Mouse (Mus musculus) testis, adult 2 months (tissue): ENCODE data around the gene Brms1. TPM values are rescaled to one million over a fixed set of nuclear protein-coding genes. Genes with fewer than 3 reads are reported as not detected.

ENCODE experiments used
- H3K27ac ChIP-seq: fragments of 200-500 bp; 2 replicates; pipeline ENCODE4 v1.5.1; 2012; ENCODE audit warnings: low read depth, low read length; ENCODE audit not compliant: control insufficient read depth, insufficient read depth
- H3K27me3 ChIP-seq: fragments of 200-500 bp; 2 replicates; pipeline ENCODE4 v1.6.1; 2012; ENCODE audit warnings: mild to moderate bottlenecking, low read length, moderate library complexity; ENCODE audit not compliant: control insufficient read depth, insufficient read depth
- H3K36me3 ChIP-seq: fragments of 200-500 bp; 2 replicates; pipeline ENCODE4 v1.6.1; 2012; ENCODE audit warnings: mild to moderate bottlenecking, low read length; ENCODE audit not compliant: control insufficient read depth, insufficient read depth
- H3K4me1 ChIP-seq: fragments of 200-500 bp; 2 replicates; pipeline ENCODE4 v1.6.1; 2012; ENCODE audit warnings: low read length; ENCODE audit not compliant: control insufficient read depth, insufficient read depth
- H3K4me3 ChIP-seq: fragments of 200-500 bp; 2 replicates; pipeline ENCODE4 v1.5.1; 2012; ENCODE audit warnings: low read depth, mild to moderate bottlenecking, low read length, moderate library complexity, mixed read lengths; ENCODE audit not compliant: control insufficient read depth
- CTCF ChIP-seq: fragments of 200-500 bp; IDR thresholded peaks from 2 replicates; pipeline ENCODE4 v1.5.1; 2012; ENCODE audit warnings: low read depth, mild to moderate bottlenecking, inconsistent platforms, low read length, moderate library complexity; ENCODE audit not compliant: control insufficient read depth, insufficient read depth, insufficient replicate concordance
- POLR2A ChIP-seq: fragments of 200-500 bp; IDR thresholded peaks from 2 replicates; pipeline ENCODE4 v1.6.1; 2012; ENCODE audit warnings: low read depth, mild to moderate bottlenecking, inconsistent platforms, low read length, moderate library complexity; ENCODE audit not compliant: control insufficient read depth
- polyA plus RNA-seq: library from polyadenylated mRNA; depleted of rRNA; stranded (reverse); fragments of >200 nt; gene quantifications from 2 replicates; pipeline ENCODE4 v1.2.3, GENCODE M21; 2012

Brms1 gene
- polyA plus RNA-seq, 1 experiment, result 216 TPM

DNA sequence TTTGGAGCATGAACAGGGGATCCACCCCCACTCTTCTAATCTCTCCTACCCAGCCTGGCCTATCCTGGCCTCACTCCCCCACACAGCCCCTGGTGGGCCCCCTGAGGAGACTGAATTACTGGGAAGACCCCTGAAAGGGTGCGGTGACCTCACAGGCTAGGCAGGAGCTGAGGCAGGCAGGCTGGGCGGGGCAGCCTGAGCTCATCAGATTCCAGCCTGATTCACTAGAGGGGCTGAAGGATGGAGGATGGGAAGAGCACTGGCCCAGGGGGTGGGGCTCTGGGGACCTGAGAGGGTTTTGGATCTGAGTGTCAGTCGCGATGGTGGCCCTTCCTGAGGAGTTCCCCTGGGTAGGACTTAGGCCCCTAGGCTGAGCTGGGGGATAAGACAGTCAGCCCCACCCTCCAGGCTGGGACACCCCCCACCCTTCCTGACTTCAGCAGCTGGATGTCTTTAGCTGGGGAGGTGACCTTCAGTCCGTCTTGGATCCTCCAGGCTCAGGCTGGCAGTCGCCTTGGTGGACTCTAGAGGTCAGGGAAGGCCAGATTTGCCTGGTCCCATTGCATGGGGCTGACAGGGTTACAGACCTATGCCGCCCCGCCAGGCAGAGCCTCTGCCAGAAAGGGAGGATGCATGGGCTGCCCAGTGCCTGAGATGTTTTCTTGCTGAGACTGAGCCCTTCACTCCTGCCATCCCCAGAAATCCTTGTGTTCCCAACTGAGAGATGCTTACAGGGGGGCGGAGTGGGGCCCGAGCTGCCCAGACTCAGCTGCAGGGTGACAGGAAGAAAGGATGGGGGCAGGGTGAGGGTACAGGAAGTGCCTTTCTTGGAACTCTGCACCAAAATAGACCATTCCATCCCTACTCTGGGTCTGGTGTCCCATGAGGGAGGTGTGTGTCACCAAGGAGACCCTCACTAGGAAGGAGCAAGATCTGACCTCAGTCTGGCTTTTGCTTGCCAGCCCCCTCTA, 17.9 kb downstream of the Brms1 start:
- TF ChIP-seq CTCF (no peak), POLR2A (no peak)
- Histone ChIP-seq H3K36me3 (no peaks in the 10 kb centered on the region), H3K4me3 (no peak overlapping the region), H3K27me3 (no peaks in the 10 kb centered on the region), H3K4me1 (peaks cover 3% of the 10 kb centered on the region; the same call in 1 of the 2 replicates), H3K27ac (no peak overlapping the region)

DNA sequence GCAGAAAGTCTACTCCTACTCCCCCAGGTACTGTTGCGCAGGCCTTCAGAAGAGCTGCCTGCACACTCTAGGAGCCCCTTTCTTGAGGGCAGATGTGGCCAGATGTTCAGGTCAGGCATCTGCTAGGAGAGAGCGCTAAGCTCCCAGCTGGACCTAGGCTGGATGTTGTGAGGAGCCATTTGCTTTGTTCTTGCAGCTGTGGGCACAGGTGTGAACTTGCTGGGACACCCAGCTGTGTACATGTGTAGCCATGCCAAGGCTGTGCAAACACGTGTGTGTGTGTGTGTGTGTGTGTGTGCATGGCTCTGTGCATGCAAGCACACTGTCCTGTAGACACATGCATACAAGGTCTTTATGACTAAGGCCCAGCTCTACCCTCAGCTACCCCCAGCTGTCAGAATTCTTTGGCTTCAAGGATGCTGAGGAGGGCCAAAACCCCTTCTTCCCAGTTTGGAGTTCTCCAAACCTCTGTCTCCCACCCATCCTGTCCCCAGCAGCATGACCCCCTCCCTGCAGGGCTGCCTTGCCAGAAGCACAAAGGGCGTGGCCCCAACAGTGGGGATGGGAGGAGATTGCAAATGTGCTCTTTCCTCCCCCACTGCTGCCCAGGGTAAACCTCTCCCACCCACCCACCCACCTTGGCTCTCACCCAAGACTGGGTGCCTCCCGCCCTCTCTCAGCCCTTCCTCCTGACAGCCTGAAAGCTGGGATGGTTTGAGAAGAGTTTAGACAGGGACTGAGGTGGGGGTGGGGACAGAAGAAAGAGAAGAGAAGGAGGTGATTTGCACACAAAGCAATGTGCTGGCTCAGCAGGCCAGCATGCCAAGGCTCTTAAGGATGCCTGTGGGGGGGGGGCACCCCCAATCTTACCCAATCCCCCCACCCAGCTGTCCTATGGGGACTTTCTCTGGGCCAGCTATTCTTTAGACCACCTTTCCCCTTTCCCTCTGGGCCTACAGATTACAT, 19.5 kb downstream of the Brms1 start:
- no peak for TF ChIP-seq POLR2A
- TF ChIP-seq CTCF, result no peak
- H3K4me1 ChIP-seq, result peaks cover 3% of the 10 kb centered on the region; the same call in 1 of the 2 replicates
- H3K27me3 ChIP-seq, result no peaks in the 10 kb centered on the region
- no peak overlapping the region for H3K27ac ChIP-seq
- no peaks in the 10 kb centered on the region for H3K36me3 ChIP-seq
- no peak overlapping the region for H3K4me3 ChIP-seq

DNA sequence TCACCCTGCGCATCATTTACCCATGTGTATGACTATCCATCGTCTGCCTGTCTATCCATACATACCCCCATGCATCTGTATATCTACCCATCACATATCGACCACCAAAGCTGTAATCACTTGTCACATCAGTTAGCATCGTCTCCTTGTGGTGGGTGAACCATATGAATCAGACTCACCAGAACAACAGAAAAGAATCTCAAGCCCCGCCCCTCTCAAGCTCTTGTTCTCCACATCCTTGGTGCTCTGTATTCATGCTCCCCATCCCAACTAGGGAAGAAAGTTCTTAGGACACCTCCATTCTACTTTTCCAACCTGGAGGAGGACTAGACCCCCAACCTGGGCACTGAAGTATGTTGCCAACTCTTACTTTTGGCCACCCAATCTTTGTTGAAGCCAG, 20.9 kb downstream of the Brms1 start:
- H3K27ac ChIP-seq, result no peak overlapping the region
- peaks cover 5% of the 10 kb centered on the region; the same call in 1 of the 2 replicates for H3K4me1 ChIP-seq
- no peaks in the 10 kb centered on the region for H3K27me3 ChIP-seq
- TF ChIP-seq CTCF (no peak), POLR2A (no peak)
- no peak overlapping the region for H3K4me3 ChIP-seq
- no peaks in the 10 kb centered on the region for H3K36me3 ChIP-seq

DNA sequence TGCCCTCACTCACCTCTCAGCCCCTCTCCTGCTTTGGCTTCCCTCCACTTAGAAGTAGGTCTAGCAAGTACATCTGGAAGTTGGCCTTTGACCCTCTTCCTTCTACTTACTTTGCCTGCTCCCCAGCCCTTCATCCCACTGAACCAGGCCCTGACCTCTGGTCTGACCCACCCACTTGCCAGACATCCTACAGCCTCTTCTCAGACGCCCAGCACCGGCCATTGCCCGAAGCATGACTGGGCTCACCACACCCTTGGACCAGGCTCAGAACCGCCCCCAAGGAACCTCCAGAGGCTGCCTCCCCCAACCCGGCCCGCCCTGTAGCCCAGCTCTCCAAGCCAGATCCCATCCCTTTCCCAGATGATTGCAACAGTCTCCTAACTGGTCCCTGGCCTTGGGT, 21.3 kb downstream of the Brms1 start:
- H3K36me3 ChIP-seq, result no peaks in the 10 kb centered on the region
- no peak for TF ChIP-seq POLR2A
- TF ChIP-seq CTCF, result no peak
- H3K4me3 ChIP-seq, result no peak overlapping the region
- H3K4me1 ChIP-seq, result peaks cover 9% of the 10 kb centered on the region
- H3K27ac ChIP-seq, result no peak overlapping the region
- H3K27me3 ChIP-seq, result no peaks in the 10 kb centered on the region

DNA sequence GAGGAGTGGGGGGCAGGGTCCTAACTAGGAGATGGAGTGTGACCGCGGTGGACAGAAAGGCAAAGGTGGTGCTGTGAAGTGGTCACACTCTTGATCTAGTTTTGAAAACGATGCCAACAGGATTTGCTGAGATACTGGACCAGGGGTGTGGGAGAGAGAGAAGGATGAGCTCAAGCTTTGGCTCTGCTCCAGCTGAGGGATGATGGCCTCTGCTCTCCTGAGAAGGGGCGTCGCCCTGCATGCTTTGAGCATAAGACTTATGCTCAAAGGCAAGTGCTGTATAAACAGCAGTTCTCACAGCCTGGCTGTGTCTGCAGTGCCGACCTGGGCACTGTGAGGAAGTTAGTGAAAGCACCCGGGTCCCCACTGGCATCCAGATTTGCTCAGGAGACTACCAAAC, 23.9 kb downstream of the Brms1 start:
- Histone ChIP-seq H3K4me1 (peaks cover 14% of the 10 kb centered on the region), H3K27me3 (no peaks in the 10 kb centered on the region), H3K4me3 (no peak overlapping the region), H3K36me3 (no peaks in the 10 kb centered on the region), H3K27ac (no peak overlapping the region)
- no peak for TF ChIP-seq POLR2A
- TF ChIP-seq CTCF, result no peak

DNA sequence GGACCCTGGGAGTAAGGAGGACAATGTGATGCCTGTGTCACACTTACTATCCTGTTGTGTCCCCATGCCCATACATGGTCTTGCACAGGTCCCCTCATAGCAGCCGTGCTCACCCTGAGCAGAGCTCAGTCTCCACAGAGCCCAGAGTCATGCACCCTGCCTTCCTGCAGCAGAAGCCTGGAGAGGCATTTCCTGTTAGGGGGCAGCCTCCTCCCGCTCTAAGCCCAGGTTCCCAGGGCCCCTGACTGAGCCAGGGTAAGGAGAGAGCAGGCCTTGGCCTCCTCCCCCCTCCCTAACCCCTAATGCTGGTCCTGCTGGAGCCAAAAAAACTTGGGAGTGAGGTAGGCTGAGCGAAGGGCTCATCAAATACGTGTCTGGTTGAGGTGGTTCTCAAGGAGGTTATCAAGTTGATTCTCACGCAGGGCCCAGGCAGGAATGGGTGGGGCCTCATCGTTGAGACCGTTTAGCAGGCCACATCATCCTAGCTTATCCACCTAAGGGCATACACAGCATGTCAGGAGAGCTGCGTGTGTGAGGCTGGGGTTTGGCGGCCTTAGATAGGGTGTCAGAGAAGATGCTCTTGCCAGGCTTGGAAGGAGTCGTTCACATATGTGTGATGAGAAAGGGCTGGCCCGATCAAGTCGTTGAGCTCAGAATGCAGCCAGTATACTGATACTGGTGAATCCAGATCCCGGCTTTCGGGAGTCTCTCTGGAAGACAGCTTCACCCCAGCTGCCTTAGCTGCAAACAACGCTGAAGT, 26.1 kb downstream of the Brms1 start:
- Histone ChIP-seq H3K4me3 (no peak overlapping the region; the same call in 1 of the 2 replicates), H3K4me1 (peaks cover 26% of the 10 kb centered on the region), H3K36me3 (no peaks in the 10 kb centered on the region), H3K27ac (peak overlapping the region; percentile 9), H3K27me3 (no peaks in the 10 kb centered on the region)
- TF ChIP-seq CTCF (no peak), POLR2A (no peak)

DNA sequence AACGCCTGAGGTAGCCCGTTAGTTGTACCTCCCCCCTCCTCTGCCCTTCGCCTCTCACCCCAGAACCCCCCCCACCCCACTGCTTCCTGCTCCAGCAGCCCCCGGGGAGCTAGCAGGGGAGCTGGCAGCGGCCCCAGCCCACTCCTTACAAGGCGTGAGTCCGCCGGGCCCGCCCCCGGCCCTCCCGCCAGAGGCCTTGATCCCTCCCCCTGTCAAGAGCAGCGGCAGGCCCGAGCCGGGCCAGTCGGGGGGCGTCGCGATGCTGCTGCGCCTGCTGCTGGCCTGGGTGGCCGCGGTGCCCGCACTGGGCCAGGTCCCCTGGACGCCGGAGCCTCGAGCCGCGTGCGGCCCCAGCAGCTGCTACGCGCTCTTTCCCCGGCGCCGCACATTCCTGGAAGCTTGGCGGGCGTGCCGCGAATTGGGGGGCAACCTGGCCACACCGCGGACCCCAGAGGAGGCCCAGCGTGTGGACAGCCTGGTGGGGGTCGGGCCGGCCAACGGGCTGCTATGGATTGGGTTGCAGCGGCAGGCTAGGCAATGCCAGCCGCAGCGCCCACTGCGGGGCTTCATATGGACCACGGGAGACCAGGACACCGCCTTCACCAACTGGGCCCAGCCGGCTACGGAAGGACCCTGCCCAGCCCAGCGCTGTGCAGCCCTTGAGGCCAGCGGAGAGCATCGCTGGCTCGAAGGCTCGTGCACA, 26.9 kb downstream of the Brms1 start, which contains the start of gene Cd248:
TSS of gene Cd248 (plus strand) at position 212 of the 703 bp plus-strand sequence.
- H3K4me3 ChIP-seq, result peak within 1 kb of the TSS; percentile 52
- no peaks in the 10 kb centered on the region for H3K36me3 ChIP-seq
- TF ChIP-seq POLR2A, result no peak
- TF ChIP-seq CTCF, result no peak
- no peaks in the 10 kb centered on the region for H3K27me3 ChIP-seq
- H3K4me1 ChIP-seq, result peaks cover 33% of the 10 kb centered on the region
- H3K27ac ChIP-seq, result peak within 1 kb of the TSS; percentile 9
